Mouse (Mus musculus) cortical plate, adult 2 months (tissue): ENCODE measurements around the gene Nbeal2. TPM values are rescaled to one million over a fixed set of nuclear protein-coding genes. Genes with fewer than 3 reads are reported as not detected.

Experiments used
- H3K27ac ChIP-seq: fragments of 200-500 bp; 2 replicates; pipeline ENCODE4 v1.5.1; 2012; ENCODE audit warnings: low read length, control low read depth, inconsistent platforms; ENCODE audit not compliant: insufficient read depth
- H3K4me1 ChIP-seq: fragments of 200-500 bp; 2 replicates; pipeline ENCODE4 v1.6.1; 2011; ENCODE audit warnings: low read length; ENCODE audit not compliant: control insufficient read depth, insufficient read depth
- H3K4me3 ChIP-seq: fragments of 200-500 bp; 2 replicates; pipeline ENCODE4 v1.5.1; 2011; ENCODE audit warnings: mild to moderate bottlenecking, low read length, control low read depth; ENCODE audit not compliant: insufficient read depth
- CTCF ChIP-seq: fragments of 200-500 bp; IDR thresholded peaks from 2 replicates; pipeline ENCODE4 v1.5.1; 2011; ENCODE audit warnings: mild to moderate bottlenecking, control low read depth, low read length; ENCODE audit not compliant: insufficient read depth; ENCODE audit errors: extremely low read depth
- POLR2A ChIP-seq: fragments of 200-500 bp; IDR thresholded peaks from 2 replicates; pipeline ENCODE4 v1.6.1; 2011; ENCODE audit warnings: mild to moderate bottlenecking, low read length, control low read depth; ENCODE audit not compliant: insufficient read depth; ENCODE audit errors: extremely low read depth
- polyA plus RNA-seq: library from polyadenylated mRNA; depleted of rRNA; stranded (reverse); fragments of >200 nt; gene quantifications from 2 replicates; pipeline ENCODE4 v1.2.3, GENCODE M21; 2012

The Nbeal2 gene
- polyA plus RNA-seq, 1 experiment, result 10.0 TPM

DNA sequence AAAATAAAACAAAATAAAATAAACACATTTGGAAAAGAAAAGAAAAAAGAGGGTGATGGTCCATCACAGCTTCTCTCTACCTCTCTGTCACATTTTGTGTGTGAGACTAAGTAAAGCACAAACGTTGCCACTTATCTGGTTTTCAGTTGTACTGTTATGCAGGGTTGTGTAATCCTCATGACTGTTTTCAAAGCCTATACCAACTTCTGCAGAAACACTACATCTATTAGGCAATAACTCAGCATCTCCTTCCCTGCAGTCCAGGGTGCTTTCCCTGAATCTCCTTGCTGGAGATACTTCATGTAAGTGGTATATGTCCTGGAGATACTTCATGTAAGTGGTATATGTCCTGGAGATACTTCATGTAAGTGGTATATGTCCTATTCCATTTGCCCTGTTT is 8.9 kb upstream of the Nbeal2 start:
- TF ChIP-seq POLR2A (no peak), CTCF (no peak)
- Histone ChIP-seq H3K27ac (no peak overlapping the region), H3K4me3 (no peak overlapping the region), H3K4me1 (peaks cover 9% of the 10 kb centered on the region)

DNA sequence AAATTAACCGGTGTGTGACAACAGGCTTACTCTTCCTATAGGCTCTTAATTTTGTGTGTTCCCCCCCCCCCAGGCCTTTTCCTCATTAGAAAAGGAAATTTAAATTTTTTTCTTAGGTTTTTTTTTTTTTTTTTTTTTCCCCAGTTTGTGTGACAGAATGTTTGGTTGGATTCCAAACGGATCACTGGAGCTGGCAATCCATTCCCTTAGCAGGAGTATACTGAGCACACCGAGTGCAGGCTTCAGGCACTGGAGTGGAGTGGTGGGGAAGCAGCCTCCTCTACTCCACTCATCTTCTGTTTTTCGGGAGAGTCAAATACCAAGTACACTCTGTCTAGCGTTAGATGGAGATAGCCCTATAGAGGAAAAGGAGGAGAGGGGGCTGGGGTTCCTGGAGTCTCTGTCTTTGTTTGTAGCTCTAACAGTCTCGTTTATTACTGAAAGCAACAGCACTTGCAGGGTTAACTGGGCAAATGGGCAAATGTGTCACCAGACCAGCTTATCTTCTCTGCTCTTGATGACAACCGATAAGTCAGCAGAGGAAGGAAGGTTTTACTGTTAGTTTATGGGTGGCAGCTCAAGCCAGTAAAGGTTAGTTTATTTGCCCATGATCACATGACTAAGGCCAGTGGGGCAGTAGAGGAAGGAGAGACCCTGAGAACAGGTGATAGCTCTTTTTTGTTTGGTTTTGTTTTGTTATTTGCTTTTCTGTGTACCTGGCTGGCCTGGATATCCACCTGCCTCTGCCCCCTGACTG is 7.1 kb upstream of the Nbeal2 start:
- TF ChIP-seq CTCF (no peak), POLR2A (no peak)
- no peak overlapping the region for H3K27ac ChIP-seq
- H3K4me1 ChIP-seq, result peaks cover 6% of the 10 kb centered on the region
- no peak overlapping the region for H3K4me3 ChIP-seq

DNA sequence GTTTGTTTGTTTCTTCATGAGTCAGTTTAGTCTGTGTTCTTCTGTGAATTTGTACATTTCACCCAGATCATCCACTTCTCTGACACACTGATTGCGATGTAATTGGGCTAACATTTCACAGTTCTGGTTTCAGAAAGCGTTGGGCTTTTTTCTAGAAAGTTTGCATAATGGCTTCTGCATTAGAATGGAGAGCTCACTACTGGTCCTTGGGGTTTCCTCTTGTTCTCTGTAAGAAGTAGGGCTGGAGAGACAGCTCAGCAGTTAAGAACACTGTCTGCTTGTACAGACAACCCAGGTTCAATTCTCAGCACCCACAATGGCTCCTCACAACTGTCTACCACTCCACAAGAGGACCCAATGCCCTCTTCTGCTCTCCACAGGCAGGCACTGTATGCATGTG is 6.2 kb upstream of the Nbeal2 start:
- no peak overlapping the region for H3K27ac ChIP-seq
- TF ChIP-seq CTCF (no peak), POLR2A (no peak)
- H3K4me1 ChIP-seq, result peaks cover 6% of the 10 kb centered on the region
- no peak overlapping the region for H3K4me3 ChIP-seq

DNA sequence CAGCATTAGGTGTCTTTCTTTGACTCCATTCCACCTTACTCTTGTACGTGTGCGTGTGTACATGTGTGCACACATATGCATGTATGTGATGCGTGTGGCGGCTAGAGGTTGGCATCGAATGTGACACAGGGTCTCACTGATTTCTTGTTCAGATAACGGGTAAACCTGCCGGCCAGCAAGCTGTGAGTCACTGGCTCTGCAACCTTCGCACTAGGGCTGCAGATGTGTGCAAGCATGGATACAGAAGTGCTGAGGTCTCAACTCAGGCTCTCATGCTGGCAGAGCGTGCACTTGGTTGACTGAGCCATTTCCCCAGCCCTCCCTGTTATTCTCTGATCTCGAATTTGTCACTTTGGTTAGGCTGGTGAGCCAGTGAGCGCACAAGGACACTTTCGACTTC is 5.6 kb upstream of the Nbeal2 start:
- Histone ChIP-seq H3K4me3 (no peak overlapping the region), H3K4me1 (peaks cover 6% of the 10 kb centered on the region), H3K27ac (no peak overlapping the region)
- TF ChIP-seq POLR2A, result no peak
- no peak for TF ChIP-seq CTCF

DNA sequence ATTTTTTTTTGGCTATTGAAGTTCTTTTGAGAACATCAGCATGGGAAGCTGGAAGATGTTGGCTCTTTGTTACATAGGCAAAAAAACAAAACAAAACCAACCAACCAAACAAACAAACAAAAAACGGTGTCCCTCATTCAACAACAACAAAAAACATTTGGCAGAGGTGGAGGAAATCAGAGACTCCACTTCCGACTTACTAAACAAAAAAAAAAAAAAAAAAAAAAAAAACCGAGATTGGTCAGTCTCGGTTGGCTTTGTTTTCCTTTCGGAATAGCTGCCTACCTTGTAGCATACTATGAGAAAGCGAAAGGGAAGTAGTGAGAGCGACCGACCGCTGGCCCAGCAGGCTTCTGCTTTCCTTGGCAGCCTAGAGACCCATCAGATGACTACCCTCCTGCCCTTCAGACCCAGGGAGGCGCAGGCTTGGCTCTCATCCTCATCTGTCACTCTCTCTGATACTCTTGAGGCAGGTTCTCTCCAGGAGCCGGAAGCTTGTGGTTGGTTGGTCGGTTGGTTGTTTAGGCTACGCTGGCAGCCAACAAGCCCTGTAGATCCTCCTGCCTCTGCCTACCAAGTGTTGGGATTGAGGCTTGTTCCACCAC is 3.6 kb upstream of the Nbeal2 start:
- TF ChIP-seq POLR2A, result no peak
- no peak for TF ChIP-seq CTCF
- Histone ChIP-seq H3K4me3 (peak overlapping the region; percentile 69; the same call in 1 of the 2 replicates), H3K4me1 (peaks cover 8% of the 10 kb centered on the region; the same call in 1 of the 2 replicates), H3K27ac (peak overlapping the region; percentile 33; the same call in 1 of the 2 replicates)

DNA sequence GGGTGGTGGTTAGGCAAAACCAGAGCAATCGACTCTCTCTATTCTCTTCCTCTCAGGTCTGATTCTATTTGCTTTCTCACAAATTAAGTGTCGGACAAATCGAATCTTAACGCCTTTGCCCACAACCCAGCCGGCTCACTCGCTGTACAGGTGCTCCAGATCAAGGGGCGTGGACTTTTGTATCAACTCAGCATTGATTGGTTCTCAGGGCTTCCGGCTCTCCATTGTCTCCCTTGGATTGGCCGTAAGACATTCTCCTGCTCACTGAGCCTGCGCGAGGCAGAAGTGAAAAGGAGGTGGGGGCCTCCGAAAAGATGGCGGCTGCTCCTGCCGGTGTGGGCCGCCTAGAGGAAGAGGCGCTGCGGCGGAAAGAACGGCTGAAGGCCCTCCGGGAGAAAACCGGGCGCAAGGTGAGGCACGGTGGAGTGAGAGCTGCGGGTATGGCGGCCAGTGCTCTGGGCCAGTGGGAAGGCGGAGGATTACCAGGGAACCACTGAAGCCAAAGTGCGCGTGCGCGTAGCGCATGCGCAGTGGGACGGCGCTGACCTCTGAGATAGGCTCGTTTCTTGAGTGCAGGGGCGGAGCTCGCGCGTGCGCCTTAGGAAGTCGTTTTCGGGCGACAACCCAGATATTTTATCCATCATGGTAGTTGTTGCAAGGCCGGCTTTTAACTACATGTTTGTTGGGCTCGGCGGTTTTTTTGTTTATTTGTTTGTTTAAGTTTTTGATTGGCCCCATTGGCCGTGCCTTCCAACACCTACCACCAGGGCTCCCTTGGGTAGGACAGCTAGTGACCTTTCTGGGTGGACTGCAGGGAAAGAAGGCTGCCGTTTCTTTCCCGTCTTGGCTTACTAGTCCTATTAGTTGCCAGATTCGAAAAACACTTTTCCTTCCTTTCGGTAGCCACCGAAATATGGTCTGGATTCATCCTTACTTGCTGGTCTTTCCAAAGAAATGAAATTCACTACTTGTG is 2.6 kb upstream of the Nbeal2 start, which contains the start of gene Ccdc12:
Gene Ccdc12, plus strand, starts transcription at position 255 of the 973 bp plus-strand sequence.
- peak; percentile 79 for TF ChIP-seq POLR2A
- TF ChIP-seq CTCF, result no peak
- peak within 1 kb of the TSS; percentile 99 for H3K27ac ChIP-seq
- H3K4me1 ChIP-seq, result peaks cover 10% of the 10 kb centered on the region
- H3K4me3 ChIP-seq, result peak within 1 kb of the TSS; percentile 69

DNA sequence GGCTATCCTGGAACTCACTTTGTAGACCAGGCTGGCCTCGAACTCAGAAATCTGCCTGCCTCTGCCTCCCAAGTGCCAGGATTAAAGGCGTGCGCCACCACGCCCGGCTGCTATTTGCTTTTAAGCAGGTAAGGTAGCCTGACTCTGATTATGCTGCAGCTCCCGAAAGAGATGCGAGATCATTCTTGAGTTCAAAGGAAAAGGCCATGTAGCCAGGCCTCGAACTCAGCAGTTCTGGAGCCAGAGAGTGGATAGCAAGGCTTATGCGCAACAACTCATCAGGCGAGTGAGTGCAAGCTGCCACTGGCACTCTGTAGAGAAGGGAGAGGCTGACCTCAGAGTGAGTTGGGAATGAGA is 1.7 kb upstream of the Nbeal2 start:
- TF ChIP-seq CTCF (no peak), POLR2A (no peak)

DNA sequence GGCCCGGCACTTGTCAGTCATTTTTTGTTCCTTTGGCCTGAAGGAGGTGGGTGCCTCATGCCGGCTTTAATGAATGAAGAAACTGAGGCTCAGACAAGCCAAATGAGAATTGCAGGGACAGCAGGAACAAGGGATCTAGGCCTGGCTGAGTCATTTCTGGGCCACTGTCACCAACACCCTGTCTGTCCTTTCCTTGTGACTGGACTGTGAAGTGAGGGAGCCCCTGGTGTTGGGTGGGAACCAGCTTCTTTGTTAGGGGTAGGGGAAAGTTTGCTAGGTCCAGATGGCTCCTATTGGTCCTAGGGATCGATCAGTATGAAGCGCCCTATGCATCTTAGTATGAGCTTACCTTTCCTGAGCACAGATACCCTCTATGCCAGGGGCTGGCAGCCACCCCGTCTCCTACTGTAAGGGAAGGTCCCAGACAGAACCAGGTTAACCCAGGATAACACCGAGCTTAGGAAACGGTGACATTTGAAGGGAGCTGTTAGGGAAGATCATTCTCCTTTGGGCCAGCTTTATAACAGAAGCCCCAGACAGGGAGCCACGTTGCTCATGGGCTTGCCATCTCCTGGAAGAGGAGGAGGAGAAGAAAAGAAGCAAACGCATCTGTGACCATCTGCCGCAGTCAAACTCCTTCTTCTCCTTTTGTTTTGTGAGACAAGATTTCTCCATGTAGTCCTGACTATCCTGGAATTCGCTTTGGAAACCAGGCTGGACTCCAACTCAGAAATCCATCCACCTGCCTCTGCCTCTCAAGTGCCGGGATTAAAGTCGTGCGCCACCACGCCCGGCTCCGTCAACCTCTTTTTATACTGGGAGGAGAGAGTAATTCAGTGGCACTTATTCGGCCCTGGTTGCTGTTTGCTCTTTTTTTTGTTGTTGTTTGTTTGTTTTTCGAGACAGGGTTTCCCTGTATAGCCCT is 1.0 kb upstream of the Nbeal2 start:
- Histone ChIP-seq H3K27ac (no peak overlapping the region), H3K4me1 (peaks cover 9% of the 10 kb centered on the region), H3K4me3 (no peak overlapping the region; the same call in 1 of the 2 replicates)
- TF ChIP-seq POLR2A (no peak), CTCF (no peak)

More for the DNA sequence above, 1.7 kb upstream of the Nbeal2 start:
- Histone ChIP-seq H3K27ac (peak overlapping the region; percentile 58; the same call in 1 of the 2 replicates), H3K4me3 (peak overlapping the region; percentile 69), H3K4me1 (peaks cover 10% of the 10 kb centered on the region)
